Mouse (Mus musculus): ENCODE data around the gene Ppp1r15b. TPM values are rescaled to one million over a fixed set of nuclear protein-coding genes. Genes with fewer than 3 reads are reported as not detected.

The Ppp1r15b gene
- polyA plus RNA-seq, 1 experiment from 2014 or later: 20.7 TPM

GRCm38 (mm10) chr1:133178732-133179440 lies 47.9 kb downstream of the Ppp1r15b start:
- Histone ChIP-seq H3K9me3 (ENCODE audit: control insufficient read depth, low read length) (no peaks in the 10 kb centered on the region), H3K4me1 (replicated peaks; ENCODE audit: control insufficient read depth, insufficient read depth) (peaks cover 8% of the 10 kb centered on the region), H3K4me2 (replicated peaks; ENCODE audit: low read depth) (no peak overlapping the region), H3K4me3 (ENCODE audit: low read depth, low read length) (no peak overlapping the region), H3K27me3 (ENCODE audit: control insufficient read depth, insufficient read depth, low read length) (no peaks in the 10 kb centered on the region), H3K36me3 (ENCODE audit: control insufficient read depth, insufficient read depth, low read length) (no peaks in the 10 kb centered on the region), H3K9ac (ENCODE audit: low read length) (0 out of 2 replicates have a peak overlapping the region, but pooled peaks have one; percentile 1), H3K27ac (replicated peaks) (peak overlapping the region; percentile 83)
- TF ChIP-seq CTCF (IDR thresholded peaks at IDR 0.05; ENCODE audit: low read depth) (no peak), EP300 (optimal IDR thresholded peaks at IDR 0.05) (no peak)
- DNase-seq (ENCODE audit: low spot score): peak; percentile 48
- WGBS: 48% methylated on average over 11 of the region's 11 CpGs
- ATAC-seq (ENCODE audit: low FRiP score, low TSS enrichment): no peak

DNA sequence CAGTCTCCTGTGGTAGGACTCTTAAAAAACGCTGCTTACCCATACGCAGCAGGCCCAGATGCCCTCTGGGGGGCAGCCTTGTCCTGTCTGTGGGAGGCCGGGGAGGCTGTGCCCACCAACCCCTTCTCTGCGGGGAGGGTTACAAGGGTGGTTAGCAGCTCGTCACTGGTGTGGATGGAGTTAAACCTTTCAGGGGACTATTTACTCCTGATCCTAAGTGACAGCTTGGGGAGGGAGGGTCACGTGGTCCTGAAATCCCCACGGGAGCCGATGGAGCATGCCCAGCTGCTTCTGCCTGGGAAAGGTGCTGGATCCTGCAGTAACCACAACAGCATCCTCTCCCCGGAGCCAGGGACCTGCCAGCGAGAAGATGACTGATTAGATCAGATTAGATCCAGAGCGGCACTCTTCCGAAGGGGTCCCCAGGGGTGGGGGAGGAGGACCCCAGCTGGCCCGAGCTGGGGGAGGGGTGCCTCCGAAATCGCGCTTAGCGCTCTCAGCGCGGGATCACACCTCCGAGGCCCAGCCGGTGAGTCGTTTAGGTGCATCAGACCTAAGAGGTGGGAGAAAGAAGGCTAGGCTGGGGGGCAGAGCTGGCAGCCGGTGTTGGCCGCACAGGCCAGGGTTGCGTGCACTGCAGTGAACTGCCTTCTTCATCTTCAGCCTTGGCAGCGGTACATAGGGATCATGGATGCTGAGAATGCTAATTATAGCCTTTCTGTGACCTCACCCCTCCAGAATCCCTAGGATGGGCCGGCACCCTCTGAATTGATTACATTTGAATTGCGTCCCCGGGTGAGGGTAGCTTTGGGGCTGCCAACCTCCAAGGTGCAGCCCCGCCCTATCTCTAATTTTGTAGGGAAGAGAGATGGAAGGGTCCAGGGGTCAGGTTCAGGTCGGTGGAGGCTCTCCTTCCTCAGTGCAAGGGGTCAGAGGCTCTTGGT lies 50.4 kb downstream of the Ppp1r15b start:
- TF ChIP-seq EP300 (optimal IDR thresholded peaks at IDR 0.05) (no peak), CTCF (IDR thresholded peaks at IDR 0.05; ENCODE audit: low read depth) (peak; percentile 94)
- Histone ChIP-seq H3K4me3 (ENCODE audit: low read depth, low read length) (peak overlapping the region; percentile 42), H3K4me1 (replicated peaks; ENCODE audit: control insufficient read depth, insufficient read depth) (peaks cover 8% of the 10 kb centered on the region), H3K36me3 (ENCODE audit: control insufficient read depth, insufficient read depth, low read length) (no peaks in the 10 kb centered on the region), H3K9me3 (ENCODE audit: control insufficient read depth, low read length) (no peaks in the 10 kb centered on the region), H3K4me2 (replicated peaks; ENCODE audit: low read depth) (peak overlapping the region; percentile 66), H3K27ac (replicated peaks) (0 out of 2 replicates have a peak overlapping the region, but pooled peaks have one; percentile 30), H3K27me3 (ENCODE audit: control insufficient read depth, insufficient read depth, low read length) (no peaks in the 10 kb centered on the region), H3K9ac (ENCODE audit: low read length) (peak overlapping the region; percentile 59)
- peak; percentile 55 for ATAC-seq (ENCODE audit: low FRiP score, low TSS enrichment)
- peak; percentile 78 for DNase-seq (ENCODE audit: low spot score)
- WGBS: 3% methylated on average over 31 of the region's 31 CpGs

DNA sequence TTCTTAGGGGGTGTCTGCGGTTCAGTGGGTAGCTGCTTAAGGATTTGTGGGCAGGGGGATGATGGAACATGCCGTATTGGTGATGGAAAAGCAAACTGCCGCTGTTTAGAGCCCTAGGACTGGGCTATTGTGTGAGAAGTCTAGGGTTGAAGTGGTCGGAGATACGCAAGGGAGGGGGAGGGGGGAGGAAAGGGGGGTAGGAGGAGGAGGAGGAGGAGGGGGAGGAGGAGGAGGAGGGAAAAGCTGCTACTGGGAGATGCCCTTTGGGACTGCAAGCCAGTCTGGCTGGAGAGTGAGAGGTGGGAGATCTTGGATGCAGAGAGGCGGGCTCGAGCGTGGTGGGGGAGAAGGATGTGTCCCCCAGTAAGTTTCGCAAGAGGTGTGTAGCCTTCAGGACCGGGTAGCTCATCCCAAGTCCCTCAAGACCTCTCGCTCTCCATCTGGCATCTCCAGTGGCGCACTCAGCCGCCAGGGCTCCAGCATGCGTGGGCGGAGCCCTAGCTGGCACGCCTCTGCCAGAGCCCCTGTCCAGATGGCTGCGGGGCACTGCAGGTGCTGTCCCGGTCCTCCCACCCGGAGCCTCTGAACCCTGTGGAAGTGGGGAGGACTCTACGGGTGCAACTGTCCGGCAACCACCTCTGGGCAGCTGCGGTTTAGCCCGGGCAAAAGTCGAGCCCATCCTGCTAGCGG lies 51.2 kb downstream of the Ppp1r15b start:
- peak; percentile 57 for DNase-seq (ENCODE audit: low spot score)
- H3K4me3 ChIP-seq (ENCODE audit: low read depth, low read length): peak overlapping the region; percentile 42
- peak; percentile 29; the same call in 1 of the 2 replicates for TF ChIP-seq CTCF (IDR thresholded peaks at IDR 0.05; ENCODE audit: low read depth)
- no peak for TF ChIP-seq EP300 (optimal IDR thresholded peaks at IDR 0.05)
- H3K27me3 ChIP-seq (ENCODE audit: control insufficient read depth, insufficient read depth, low read length): no peaks in the 10 kb centered on the region
- H3K9ac ChIP-seq (ENCODE audit: low read length): peak overlapping the region; percentile 59
- H3K4me2 ChIP-seq (replicated peaks; ENCODE audit: low read depth): peak overlapping the region; percentile 66
- H3K36me3 ChIP-seq (ENCODE audit: control insufficient read depth, insufficient read depth, low read length): no peaks in the 10 kb centered on the region
- ATAC-seq (ENCODE audit: low FRiP score, low TSS enrichment): peak; percentile 38; the same call in 1 of the 2 replicates
- 3% methylated on average over 25 of the region's 25 CpGs for WGBS
- peaks cover 8% of the 10 kb centered on the region for H3K4me1 ChIP-seq (replicated peaks; ENCODE audit: control insufficient read depth, insufficient read depth)
- H3K9me3 ChIP-seq (ENCODE audit: control insufficient read depth, low read length): no peaks in the 10 kb centered on the region
- H3K27ac ChIP-seq (replicated peaks): 0 out of 2 replicates have a peak overlapping the region, but pooled peaks have one; percentile 8

DNA sequence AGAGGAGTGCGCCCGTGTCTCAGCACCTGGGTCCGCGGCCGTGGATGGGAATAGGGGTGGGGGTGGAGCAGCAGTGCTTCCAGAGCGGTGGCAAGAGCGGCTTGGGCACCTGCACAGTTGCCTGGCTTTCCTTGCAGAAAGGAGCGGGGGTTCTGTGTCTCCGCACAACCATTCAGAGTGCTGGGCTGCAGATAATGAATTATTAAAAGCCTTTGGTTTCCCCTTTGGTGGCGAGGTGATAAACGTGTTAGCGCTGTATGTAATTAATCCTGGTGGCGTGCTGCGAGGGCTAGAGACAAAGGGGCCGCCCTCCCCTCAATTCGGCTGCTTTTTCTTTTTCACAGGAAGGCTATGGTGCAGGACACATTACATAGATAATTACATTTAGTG lies 51.8 kb downstream of the Ppp1r15b start:
- Histone ChIP-seq H3K4me2 (replicated peaks; ENCODE audit: low read depth) (peak overlapping the region; percentile 66), H3K4me1 (replicated peaks; ENCODE audit: control insufficient read depth, insufficient read depth) (peaks cover 6% of the 10 kb centered on the region), H3K27me3 (ENCODE audit: control insufficient read depth, insufficient read depth, low read length) (no peaks in the 10 kb centered on the region), H3K27ac (replicated peaks) (0 out of 2 replicates have a peak overlapping the region, but pooled peaks have one; percentile 8), H3K9ac (ENCODE audit: low read length) (0 out of 2 replicates have a peak overlapping the region, but pooled peaks have one; percentile 35), H3K9me3 (ENCODE audit: control insufficient read depth, low read length) (no peaks in the 10 kb centered on the region), H3K36me3 (ENCODE audit: control insufficient read depth, insufficient read depth, low read length) (no peaks in the 10 kb centered on the region), H3K4me3 (ENCODE audit: low read depth, low read length) (peak overlapping the region; percentile 30)
- 12% methylated on average over 16 of the region's 16 CpGs for WGBS
- ATAC-seq (ENCODE audit: low FRiP score, low TSS enrichment) (no peak), DNase-seq (ENCODE audit: low spot score) (no peak)
- TF ChIP-seq CTCF (IDR thresholded peaks at IDR 0.05; ENCODE audit: low read depth) (no peak), EP300 (optimal IDR thresholded peaks at IDR 0.05) (no peak)

DNA sequence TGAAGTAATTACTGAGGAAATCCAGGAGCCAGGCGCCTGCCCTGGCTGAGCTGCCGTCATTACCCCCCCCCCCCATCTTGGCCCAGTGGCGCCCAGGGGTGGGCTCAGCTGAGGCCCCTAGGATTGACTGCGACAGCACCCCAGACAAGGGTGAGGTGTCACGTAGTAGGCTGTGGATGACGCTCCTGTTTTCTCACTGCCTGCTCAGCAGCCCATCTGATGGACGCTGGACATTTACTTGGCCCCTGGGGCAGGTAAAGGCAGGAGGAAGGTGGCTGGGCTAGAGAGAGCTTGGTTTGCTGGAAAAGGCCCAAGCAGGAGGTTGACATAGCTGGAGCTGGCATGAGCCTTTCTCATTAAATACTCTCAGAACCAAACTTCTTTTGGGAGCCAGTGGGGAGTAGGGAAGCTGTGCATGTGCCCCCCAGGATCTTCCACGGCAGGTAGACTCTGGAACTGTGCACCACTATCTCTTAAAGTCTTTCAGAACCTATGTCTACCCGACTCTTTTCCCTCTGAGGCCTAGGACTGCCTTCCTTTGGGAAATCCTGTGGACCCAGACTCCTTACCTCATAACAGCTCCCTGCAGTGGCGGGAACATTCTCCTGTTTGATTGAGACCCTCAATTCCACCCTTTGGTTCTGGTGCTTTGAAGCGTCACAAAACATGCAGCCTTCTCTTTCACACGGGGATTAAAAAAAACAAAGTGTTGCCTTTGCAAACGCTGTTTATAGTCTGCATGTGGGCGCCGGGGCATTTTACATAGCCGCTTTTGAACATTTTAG lies 52.4 kb downstream of the Ppp1r15b start:
- 68% methylated on average over 16 of the region's 16 CpGs for WGBS
- ATAC-seq (ENCODE audit: low FRiP score, low TSS enrichment): no peak
- Histone ChIP-seq H3K9ac (ENCODE audit: low read length) (no peak overlapping the region), H3K27me3 (ENCODE audit: control insufficient read depth, insufficient read depth, low read length) (no peaks in the 10 kb centered on the region), H3K36me3 (ENCODE audit: control insufficient read depth, insufficient read depth, low read length) (no peaks in the 10 kb centered on the region), H3K4me2 (replicated peaks; ENCODE audit: low read depth) (no peak overlapping the region), H3K4me1 (replicated peaks; ENCODE audit: control insufficient read depth, insufficient read depth) (peaks cover 1% of the 10 kb centered on the region; the same call in 1 of the 2 replicates), H3K27ac (replicated peaks) (no peak overlapping the region), H3K4me3 (ENCODE audit: low read depth, low read length) (no peak overlapping the region), H3K9me3 (ENCODE audit: control insufficient read depth, low read length) (no peaks in the 10 kb centered on the region)
- TF ChIP-seq CTCF (IDR thresholded peaks at IDR 0.05; ENCODE audit: low read depth): no peak
- TF ChIP-seq EP300 (optimal IDR thresholded peaks at IDR 0.05): no peak
- DNase-seq (ENCODE audit: low spot score): no peak
